Mouse (Mus musculus) frontal cortex, postnatal 36 days (tissue): ENCODE data around the gene Spag7.

Experiments used
- DNase-seq, 2 experiments: peaks; one replicate each; pipeline ENCODE4 v3.0.0; 2022; ENCODE audit warnings: low spot score in 2 of 2

The Spag7 gene

DNA sequence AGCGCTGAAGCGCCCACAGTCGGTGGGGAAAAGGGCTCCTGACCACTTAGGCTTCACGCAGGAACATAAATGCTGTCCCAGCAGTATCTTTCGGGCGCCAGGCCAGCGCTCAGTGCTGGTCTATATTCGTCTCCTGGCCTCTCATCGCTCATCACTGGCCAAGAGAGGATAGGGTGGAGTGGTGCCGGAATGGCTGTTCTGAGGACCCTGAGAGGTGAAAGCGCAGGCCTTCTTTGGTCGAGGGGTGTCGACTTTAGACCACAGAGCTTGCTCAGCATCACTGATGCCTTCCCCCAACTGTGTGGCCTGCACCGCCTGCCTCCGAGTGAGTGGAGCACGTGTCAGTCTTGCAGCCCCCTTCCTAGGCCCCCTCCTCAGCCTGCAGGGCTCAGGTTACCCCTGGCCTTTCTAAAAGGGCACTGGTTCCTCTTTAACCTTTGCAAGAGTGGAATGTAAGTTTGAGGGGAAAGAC, 12.7 kb downstream of the Spag7 start:
- DNase-seq = no peak

DNA sequence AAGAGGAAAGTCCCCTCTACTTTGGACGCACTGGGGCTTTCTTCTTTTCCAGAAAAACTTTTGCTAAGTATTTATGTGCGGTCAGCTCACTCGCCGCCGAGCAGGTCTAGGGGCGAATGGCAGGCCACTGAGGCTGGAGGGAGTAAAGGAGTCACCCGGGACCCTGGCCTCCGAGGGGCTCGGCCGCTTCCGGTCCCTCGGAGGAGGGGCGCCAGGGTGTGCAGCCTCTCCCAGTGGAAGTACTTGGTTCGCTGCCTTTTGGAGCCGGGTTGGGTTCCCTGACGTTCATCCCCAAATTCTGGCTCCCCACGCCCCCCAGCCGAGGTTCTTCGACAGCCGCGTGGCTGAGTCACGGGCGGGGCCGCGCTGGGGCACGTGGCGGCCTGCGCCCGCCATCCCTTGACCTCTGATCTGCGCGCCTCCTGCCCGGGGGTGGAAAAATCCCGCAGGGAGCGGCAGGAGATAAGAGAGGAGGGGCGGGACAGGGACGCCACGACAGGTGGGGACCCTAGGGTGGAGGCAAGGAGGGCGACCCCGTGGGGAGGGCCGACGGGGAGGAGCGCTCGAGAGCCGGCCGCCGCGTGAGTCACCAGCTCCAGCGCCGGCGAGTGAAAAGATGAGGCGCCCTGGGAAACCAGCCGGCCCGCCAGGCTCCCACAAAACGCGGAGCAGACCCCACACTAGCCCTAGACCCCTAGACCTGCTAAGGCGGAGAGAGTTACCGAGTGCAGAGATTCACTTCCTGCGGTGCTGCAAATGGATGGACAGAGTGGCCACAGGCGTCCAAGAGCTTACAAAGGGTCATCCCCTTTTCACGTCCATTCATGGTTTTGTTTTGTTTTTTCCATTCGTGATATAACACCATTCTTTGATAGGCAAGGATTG, 13.4 kb downstream of the Spag7 start:
- no peak for DNase-seq

DNA sequence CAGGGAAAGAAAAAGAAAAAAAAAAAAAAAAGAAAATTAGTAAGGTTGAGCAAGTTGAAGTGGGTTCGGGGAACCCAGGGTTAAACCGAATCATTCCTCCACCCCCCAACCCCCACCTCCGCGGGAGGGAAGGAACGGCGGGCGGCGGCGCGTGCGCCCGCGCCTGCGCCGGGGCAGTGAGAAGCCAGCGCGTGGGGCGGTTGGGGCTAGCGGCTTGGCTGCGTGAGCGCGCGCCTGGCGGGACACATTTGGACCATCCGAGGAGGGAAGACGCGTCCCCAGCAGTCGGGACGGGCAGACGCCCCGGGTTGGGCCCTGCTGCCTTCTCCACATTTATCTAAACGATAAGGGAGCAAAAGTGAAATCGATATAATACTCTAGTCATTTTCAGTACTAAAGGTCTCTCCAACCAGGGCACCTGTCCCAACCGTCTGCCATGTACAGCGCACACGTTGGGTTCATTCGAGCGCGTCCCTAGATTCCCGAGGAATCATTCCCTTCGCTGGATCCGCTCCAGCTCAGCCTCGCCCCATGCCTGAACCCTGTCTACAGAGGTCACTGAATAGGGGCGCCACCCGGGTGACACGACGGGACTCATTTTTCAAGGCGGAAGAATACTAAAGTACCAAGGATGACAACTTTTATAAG, 14.2 kb downstream of the Spag7 start:
- peak; percentile 69 to 77 for DNase-seq

DNA sequence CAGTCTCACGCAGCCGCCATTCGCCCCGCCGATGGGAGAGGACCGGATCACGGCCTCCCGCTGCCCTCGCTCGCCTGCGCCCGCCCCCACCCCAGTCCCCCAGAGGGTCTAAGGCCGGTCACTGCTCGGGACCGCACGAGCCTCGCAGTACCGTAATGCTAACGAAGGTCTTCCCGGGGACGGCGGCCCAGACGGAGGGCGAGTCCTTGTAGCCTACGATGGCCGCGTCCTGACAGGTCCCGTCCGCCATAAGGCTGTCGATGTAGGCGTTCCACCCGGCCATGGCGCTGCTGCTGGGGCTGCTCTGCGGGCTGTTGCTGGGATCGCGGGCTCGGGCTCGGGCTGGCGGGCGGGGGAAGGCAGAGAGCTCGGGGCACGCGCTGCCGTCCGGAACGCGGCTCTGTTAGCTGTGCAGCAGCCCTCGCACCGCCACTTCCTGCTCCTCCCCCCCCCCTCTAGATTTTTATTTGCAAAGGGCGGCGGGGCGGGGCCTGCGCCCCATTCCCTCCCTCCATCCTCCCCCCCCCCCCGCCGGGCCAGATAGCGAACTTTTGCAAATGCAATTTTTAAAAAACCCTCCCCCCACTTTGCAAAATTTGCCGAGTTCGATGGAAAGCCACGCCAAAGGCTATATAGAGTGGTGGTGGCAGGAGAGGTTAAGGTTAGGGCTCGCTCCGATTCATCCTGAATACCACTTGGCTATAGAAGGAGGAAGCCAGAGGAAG, 14.9 kb downstream of the Spag7 start, which contains the start of gene Pfn1:
Gene Pfn1 (minus strand): TSS at position 447 of the 725 bp plus-strand sequence.
- DNase-seq = peak; percentile 57 to 69

DNA sequence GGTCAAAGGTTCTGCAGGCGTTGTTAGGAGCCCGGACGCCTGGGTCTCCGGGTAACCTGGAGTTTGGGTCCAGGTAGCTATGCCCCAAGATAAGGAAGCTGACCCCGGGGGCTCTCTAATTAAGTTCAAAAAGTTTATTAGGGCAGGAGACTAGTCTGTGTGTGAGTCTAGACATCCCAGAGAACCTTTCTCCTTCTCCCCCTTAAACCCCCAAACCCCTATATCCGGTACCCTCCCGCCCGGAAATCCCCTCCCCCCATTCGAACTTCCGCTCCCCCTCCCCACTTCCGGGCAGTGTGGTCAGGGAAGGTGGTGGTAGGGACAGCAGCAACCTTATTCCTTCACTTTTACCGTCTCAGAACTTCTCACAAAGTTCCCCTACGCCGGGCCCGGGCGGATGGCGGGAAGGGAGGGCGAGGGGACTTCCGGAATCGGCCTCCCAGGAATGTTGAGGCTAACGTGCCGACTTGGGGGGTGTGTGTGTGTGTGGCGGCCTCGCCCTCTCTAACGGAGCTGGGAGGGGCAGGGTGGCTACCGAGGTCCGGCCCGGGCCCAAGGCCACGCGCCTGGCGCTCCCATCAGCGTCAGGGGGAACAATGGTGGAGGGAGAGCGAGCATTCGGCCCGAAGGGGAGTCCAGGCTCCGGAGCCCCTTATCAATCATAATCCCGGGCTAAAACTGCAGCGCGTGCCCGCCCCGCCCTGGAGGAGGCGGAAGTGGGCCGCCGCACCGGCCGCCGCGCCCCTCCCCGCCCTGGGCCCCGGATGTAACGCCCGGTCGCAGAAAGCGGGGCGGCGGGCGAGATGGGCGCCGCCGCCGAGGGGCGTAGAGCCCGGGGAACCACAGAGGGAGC, 15.6 kb downstream of the Spag7 start:
- no peak for DNase-seq

DNA sequence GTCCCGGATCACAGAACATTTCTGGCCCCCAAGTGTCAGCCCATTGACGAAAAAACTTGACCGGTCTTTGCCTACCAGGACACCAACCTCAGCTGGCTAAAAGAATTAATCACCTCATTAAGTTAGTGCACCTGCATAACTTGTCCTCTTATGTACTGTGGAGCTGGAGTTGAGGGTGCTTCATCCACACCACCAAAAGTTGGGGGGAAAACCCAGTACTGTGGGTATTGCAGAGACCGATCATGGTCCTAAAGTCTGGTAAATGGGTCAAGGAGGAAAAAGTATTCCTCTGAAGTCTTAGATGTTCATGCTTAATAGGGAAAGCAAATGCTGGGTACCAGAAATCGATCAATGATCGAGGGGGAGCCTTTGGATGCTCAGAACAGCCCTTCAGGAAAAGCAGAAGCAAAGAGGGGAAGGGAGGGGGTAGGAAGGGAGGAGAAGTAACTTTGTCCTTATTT, 16.3 kb downstream of the Spag7 start:
- no peak for DNase-seq

DNA sequence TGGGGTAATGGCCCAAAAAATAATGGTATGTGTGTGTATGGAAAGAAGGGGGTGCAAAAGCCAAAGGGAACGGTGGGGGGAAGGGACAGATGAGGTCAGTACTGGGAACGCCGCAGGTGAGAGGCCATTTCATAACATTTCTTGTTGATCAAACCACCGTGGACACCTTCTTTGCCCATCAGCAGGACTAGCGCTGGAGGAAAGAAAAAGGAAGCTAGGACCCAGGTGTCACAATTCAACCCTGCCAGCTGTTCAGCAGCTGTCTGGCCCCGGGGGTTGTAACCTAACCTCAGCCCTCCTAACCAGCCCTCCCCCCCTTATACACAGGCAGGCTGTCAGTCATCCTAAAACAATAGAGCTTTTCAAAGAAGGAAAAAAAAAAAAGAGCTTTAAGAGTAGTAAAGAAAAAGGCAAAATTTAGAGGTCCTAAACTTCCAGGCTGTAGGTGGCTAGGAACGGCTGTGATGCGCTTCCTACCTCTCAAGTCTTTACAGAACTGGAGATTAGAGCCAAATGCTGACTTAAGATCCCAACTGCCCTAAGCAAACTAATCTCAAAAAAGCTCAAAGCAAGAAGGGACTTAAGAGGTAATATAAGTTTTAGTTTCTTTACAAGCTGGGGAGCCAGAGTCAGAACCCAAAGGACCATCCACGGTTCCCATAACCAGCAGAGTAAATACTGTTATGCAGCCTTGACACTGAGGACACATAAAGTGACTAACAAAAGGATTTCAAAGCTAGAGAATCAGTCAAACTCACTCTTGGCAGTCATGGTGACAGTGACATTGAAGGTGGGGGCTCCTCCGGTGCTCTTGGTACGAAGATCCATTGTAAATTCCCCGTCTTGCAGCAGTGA, 17.0 kb downstream of the Spag7 start:
- DNase-seq = no peak

DNA sequence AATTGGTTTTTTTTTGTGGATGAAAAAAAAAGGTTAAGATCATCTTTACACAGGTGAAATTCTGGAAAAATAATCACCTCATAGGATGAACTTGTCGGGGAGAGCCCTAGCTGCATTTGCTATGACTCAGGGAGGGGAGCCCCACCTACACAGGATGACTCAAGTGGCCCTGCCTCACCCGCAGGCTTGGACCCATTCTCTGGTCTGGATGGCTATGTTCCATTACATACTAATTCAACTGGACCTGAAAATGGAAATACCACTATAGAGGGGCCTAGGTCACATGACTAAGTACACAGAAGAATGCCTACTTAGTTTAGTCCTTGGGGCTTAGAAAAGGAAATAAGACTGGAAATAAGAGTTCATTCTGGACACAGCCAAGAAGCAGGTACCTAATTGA, 17.8 kb downstream of the Spag7 start:
- DNase-seq = no peak

DNA sequence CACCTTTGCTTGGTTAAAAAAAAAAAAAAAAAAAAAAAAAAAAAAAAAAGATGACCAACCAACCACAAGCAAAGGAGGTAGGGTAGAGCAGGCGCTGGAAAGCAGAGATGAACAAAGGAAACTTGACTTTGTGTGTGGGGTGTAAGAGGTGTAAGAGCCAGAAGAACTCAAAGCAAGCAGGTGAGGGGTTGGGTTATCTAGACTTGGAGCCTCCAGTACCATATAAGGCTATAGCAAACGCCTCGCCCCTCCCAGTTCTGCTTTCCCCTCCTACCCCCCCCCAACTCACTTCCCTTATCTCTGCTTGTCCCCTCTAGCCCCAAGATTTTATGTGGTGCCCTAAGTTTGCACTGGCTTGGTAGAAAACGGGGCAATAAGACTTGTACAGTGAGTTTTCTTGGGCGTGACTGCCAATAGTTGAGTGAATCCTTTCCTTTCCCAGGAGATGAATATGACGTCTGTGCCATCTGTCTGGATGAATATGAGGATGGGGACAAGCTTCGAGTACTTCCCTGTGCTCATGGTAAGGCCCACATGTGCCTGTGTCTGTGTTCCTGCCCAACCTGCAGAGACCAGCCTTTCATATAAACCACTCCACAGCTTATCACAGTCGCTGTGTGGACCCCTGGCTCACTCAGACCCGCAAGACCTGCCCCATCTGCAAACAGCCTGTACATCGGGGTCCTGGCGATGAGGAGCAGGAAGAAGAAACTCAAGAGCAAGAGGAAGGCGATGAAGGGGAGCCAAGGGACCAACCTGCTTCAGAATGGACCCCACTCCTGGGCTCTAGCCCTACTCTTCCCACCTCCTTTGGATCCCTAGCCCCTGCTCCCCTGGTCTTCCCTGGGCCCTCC, 18.7 kb downstream of the Spag7 start:
- DNase-seq = no peak

DNA sequence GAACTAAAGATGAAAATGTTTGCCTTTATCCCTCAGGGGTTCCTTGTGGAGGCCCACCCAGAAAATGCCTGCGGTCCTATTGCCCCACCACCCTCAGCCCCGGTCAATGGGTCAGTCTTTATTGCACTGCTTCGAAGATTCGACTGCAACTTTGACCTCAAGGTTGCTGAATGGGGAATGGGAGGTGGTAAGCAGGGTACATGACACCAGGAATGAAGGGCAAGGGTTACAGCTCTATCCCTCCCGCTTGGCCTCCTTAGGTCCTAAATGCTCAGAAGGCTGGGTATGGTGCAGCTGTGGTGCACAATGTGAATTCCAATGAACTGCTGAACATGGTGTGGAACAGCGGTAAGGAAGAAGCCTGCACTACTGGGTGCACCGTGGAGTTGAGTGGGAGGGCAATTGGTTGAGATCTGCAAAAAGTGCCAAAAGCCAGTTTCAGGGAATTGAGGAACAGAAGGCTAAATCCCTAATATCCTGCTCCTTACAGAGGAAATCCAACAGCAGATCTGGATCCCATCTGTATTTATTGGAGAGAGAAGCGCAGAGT, 20.0 kb downstream of the Spag7 start:
- no peak for DNase-seq

DNA sequence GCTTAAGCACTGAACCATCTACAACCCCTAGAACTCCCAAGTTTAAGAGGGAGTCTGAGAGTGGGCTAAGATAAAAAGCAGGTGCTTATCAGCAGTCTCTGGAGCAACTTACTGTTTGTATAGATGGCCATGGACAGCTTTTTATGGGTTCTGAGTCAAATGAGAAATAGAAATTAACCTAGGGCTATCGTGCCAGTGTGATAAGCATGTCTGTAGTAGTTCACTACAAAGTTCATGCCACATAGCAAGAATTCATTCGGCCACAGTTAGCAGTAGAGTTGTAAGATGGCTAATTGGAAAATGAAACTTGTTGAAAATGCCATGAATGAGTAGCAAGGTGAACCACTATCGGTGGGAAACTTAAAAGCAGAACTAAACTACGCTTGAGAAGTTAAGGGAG, 20.7 kb downstream of the Spag7 start:
- DNase-seq = no peak

DNA sequence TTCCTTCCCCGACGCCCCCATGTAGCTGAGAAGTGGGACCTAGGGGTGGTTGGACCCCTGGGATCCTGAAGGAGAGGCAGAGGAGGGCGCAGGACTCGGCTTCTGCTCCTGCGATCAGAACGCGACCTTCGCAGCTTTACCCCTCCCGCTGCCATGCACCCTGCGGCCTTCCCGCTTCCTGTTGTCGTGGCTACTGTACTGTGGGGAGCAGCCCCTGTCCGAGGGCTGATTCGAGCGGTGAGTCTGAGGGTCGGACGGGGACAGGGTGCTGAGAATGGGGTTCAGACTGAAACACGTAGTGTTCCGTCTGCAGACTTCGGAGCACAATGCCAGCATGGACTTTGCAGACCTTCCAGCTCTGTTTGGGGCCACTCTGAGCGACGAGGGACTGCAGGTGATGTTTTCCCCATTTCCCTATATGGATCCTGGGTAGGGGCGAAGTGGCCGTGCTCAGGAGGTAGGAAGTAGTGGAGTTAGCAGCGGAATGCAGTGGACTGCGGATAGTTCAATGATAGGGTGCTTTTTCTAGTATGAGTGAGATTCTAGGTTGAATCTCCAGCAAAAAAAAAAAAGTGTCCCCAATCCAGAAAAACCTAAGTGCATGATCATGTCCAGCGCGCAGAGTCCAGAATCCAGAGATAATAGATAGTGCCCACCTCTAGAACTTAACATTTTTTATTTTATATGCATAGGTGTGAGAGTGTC, 21.3 kb downstream of the Spag7 start:
- no peak for DNase-seq

DNA sequence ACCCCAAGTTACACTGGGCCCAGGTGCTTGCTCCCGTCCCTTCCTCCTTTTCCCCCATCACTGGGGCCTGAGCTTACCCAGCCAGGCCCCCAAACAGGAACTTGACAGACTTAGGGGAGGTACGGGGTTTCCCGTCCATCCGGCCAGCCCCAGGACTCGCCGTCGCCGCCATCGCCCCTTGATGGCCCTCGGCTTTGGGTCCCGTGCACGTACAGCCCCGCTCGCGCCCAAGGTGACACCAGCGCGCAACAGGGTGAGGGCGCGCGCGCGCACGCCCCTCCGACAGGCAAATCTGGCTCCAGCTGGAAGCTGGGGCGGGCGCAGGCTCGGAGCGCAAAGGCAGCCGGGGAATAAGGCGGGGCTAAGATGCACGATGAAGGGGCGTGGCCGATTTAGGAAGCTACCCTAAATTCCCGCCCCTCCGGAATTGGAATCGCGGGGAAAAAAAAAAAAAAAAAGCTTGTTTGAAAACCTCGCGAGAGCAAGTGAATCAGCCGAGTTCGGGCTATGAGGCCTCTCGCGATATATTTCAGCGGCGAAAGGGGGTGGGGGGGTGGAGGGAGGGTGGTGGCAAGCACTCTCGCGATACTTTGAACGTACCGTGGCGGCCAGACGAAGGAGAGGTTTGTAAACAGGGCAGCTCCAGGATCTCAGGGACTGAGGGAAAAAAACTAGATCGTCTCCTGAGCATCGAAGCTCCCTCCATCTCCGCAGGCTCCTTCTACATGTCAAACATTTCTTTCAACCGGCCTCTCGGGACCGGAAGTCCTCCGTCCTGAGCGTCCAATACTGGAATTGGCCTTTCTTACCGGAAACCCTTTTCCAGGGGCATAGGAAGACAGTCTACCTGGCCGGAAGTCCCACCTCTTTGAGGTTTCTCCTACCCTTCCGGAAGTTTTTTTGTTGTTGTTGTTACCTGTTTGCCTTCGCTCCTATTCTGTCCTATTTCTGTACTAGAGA, 22.2 kb downstream of the Spag7 start, which contains the start of the genes Rnf167 and Slc25a11:
Gene Rnf167 (plus strand): TSS at position 545 of the 960 bp plus-strand sequence.
Gene Slc25a11 (minus strand): TSS at position 789 of the 960 bp plus-strand sequence.
- DNase-seq = peak; percentile 95 to 97

DNA sequence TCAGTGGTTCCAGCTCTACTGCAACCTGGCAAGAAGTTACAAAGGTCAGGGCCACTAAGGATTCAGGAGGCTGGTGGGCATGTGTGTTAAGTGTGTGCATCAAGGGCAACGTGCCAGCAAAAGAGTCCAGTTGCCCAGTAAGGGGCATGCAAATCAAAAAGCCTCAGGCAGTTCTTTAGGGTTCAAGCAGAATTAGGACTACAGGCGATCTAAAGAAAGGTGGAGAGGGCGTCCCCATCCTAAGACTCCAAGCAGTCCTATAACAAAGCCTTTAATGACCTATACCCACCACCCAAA, 23.0 kb downstream of the Spag7 start:
- no peak for DNase-seq

DNA sequence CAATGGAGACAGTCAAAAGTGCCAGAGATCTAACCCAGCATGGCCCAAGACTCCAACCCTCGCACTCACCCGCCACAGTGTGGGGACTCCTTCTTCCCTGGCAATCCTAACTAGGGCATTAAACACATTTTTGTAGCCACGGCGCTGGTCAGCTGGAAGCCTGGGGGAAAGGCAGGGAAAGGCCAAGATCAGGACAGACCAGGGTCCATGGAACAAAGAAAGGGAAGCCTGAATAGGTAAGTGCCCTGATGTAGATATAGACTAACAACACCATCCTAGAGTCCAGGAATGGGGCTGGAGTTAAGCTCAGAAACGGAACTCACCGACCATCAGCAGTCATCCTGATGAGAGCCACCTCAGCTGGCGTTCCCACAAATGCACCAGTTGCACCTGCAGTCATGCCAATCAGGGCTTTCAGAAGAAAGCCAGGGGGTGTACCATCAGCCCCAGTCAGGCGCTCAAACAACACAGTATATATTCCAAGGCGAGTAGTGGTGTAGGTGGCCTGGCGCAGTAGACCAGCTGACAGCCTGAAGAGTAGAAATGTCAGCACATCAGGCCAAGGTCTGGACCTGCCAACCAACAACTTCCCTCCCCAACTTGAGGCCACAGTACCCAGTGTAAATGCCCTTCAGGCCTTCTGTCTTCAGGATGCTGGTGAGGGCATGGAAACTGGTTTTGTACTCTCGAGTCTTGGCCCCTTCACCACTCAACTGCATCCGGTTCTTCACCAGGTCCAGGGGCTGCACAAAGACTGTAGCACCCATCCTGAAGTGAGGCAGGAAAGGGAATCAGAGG, 23.6 kb downstream of the Spag7 start:
- DNase-seq = no peak

DNA sequence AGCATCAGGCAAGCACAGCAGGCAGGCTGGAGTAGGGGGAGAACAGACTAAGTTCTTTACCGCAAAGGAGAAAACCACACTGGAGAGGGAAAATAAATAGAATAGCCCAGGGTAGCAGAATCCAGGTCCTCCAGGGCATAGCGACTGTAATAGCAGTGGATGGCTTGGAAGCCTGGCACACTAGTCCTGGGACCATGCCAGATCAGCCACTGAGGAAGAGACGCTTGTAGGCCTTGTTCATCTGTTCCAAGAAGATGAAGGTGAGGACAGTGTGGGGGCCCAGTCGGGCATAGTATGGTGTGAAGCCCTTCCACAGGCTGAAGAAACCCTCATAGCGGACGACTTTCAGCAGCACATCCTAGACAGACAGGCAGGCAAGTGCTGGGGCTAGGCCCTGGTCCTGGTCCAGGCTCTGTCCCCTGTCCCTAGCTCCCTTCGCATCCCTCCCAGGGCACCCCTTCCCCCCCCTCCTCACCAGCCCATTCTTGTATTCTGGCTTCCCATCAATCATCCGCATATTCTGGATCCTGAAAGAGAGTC, 24.6 kb downstream of the Spag7 start:
- DNase-seq = no peak
